Mouse (Mus musculus) heart, adult 2 months (tissue): ENCODE measurements around the gene Bag2.

Experiments used
- CTCF ChIP-seq: fragments of 200-600 bp; IDR thresholded peaks from 2 replicates; pipeline ENCODE4 v1.8.1; 2022; ENCODE audit warnings: antibody characterized with exemption, mild to moderate bottlenecking, moderate library complexity
- EP300 ChIP-seq: fragments of 200-500 bp; IDR thresholded peaks from 2 replicates; pipeline ENCODE4 v1.6.1; 2011; ENCODE audit warnings: low read depth, low read length, control low read depth; ENCODE audit not compliant: insufficient read depth
- POLR2A ChIP-seq: fragments of 200-500 bp; IDR thresholded peaks from 2 replicates; pipeline ENCODE4 v1.6.1; 2011; ENCODE audit warnings: mild to moderate bottlenecking, low read depth, low read length, control low read depth; ENCODE audit not compliant: insufficient read depth

DNA sequence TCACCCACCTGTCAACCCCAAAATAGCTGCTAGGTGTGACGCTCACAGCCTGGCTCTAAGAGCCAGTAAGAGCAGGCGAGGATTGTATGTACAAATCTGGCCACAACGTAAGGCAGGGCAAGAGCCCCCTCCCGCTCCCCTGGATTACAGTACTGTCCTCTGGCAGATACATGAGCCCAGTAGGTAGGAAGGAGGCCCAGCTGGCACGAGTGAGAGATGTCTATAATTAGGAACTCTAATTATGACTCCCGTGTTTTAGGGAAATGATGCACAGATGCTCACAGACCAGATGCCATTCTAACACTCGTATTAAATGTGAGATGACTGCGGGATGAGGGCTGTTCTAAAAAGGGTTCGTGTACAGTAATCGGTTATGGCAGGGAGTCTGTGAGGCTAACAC, 6.3 kb downstream of the Bag2 start:
- no peak for TF ChIP-seq CTCF
- no peak for TF ChIP-seq POLR2A
- TF ChIP-seq EP300 = no peak
